Mouse (Mus musculus) spleen, adult 2 months (tissue): ENCODE measurements at regions not wholly inside any gene's neighbourhood (a gene's known extent, or its start where the extent isn't known, plus 50 kb on each side); places are given as distances from the start of the nearest gene placed in this dataset.

ENCODE experiments used
- CTCF ChIP-seq: fragments of 200-500 bp; IDR thresholded peaks from 2 replicates; pipeline ENCODE4 v1.5.1; 2011; ENCODE audit warnings: mild to moderate bottlenecking, inconsistent platforms; ENCODE audit not compliant: insufficient read depth, insufficient read length, insufficient replicate concordance; ENCODE audit errors: extremely low read depth
- POLR2A ChIP-seq: fragments of 200-500 bp; IDR thresholded peaks from 2 replicates; pipeline ENCODE4 v1.6.1; 2011; ENCODE audit warnings: low read depth, low read length, inconsistent platforms

- no peak for TF ChIP-seq CTCF
- no peak for TF ChIP-seq POLR2A
Measured at GRCm38 (mm10) chr3:143087786-143088185, 206.0 kb upstream of the Pkn2 start.
